Mouse (Mus musculus) limb, embryonic 13.5 days (tissue): ENCODE measurements around the gene 4930516K23Rik. TPM values are rescaled to one million over a fixed set of nuclear protein-coding genes. Genes with fewer than 3 reads are reported as not detected.

Experiments
- ATAC-seq: fragments of 200-750 bp; cut with Nextera tagmentation; 2 replicates; pipeline ENCODE4 v1.8.0; 2017; ENCODE audit warnings: low read depth, moderate number of reproducible peaks, moderate TSS enrichment; ENCODE audit not compliant: low FRiP score
- H3K27ac ChIP-seq: fragments of 300-500 bp; sonication (generic); 2 replicates; pipeline ENCODE4 v1.5.1; 2015; ENCODE audit warnings: inconsistent platforms, mild to moderate bottlenecking, moderate library complexity
- H3K27me3 ChIP-seq: fragments of 300-500 bp; sonication (generic); 2 replicates; pipeline ENCODE4 v1.6.1; 2015; ENCODE audit warnings: mild to moderate bottlenecking, inconsistent platforms
- H3K36me3 ChIP-seq: fragments of 300-500 bp; sonication (generic); 2 replicates; pipeline ENCODE4 v1.6.1; 2015; ENCODE audit warnings: inconsistent platforms, mild to moderate bottlenecking, moderate library complexity
- H3K4me1 ChIP-seq: fragments of 300-500 bp; sonication (generic); 2 replicates; pipeline ENCODE4 v1.6.1; 2015; ENCODE audit warnings: inconsistent platforms
- H3K4me2 ChIP-seq: fragments of 300-500 bp; sonication (generic); replicated peaks from 2 replicates; pipeline ENCODE4 v1.6.1; 2015; ENCODE audit warnings: inconsistent platforms, mild to moderate bottlenecking, moderate library complexity
- H3K4me3 ChIP-seq: fragments of 300-500 bp; sonication (generic); 2 replicates; pipeline ENCODE4 v1.5.1; 2015; ENCODE audit warnings: moderate library complexity, mild to moderate bottlenecking, inconsistent platforms
- H3K9ac ChIP-seq: fragments of 300-500 bp; sonication (generic); 2 replicates; pipeline ENCODE4 v1.6.1; 2015; ENCODE audit warnings: mild to moderate bottlenecking, inconsistent platforms
- H3K9me3 ChIP-seq: fragments of 300-500 bp; sonication (generic); 2 replicates; pipeline ENCODE4 v1.6.1; 2016; ENCODE audit warnings: inconsistent platforms
- WGBS: fragments of 180-500 bp; shearing (Covaris S2); methylation state at CpG from one replicate; pipeline ENCODE4 v1.1.7; 2015; 5-methylcytosine and 5-hydroxymethylcytosine counted together
- polyA plus RNA-seq: library from polyadenylated mRNA; unstranded; fragments of >200 nt; fragmentation: Nextera tagmentation; extraction: Ambion mirVana; gene quantifications from 2 replicates; pipeline ENCODE4 v1.2.1, GENCODE M21; 2015

4930516K23Rik gene
- not detected in 2 replicates for polyA plus RNA-seq

- Histone ChIP-seq H3K9me3 (no peaks in the 10 kb centered on the region), H3K27ac (no peak within 1 kb of the TSS), H3K36me3 (no peaks in the 10 kb centered on the region), H3K9ac (no peak within 1 kb of the TSS), H3K4me1 (no peaks in the 10 kb centered on the region), H3K4me3 (no peak within 1 kb of the TSS), H3K4me2 (no peak within 1 kb of the TSS), H3K27me3 (no peaks in the 10 kb centered on the region)
- ATAC-seq: no peak
- 46% methylated on average over 2 of the region's 2 CpGs for WGBS
Measured at GRCm38 (mm10) chr7:104061345-104061744, at the start of gene 4930516K23Rik. Gene 4930516K23Rik (minus strand): TSS chr7:104061445.

GRCm38 (mm10) chr7:104104757-104104972 is 43.4 kb upstream of the 4930516K23Rik start, which contains the start of gene Olfr646:
Gene Olfr646 (plus strand): TSS chr7:104104873.
- ATAC-seq: no peak
- Histone ChIP-seq H3K27me3 (no peaks in the 10 kb centered on the region), H3K9me3 (0 out of 2 replicates have a peak, but pooled peaks cover 4% of the 10 kb centered on the region), H3K4me1 (no peaks in the 10 kb centered on the region), H3K36me3 (no peaks in the 10 kb centered on the region), H3K9ac (no peak within 1 kb of the TSS), H3K4me3 (no peak within 1 kb of the TSS), H3K4me2 (no peak within 1 kb of the TSS), H3K27ac (no peak within 1 kb of the TSS)

GRCm38 (mm10) chr7:104103913-104104756 is 42.9 kb upstream of the 4930516K23Rik start:
- Histone ChIP-seq H3K9ac (no peak overlapping the region), H3K4me1 (no peaks in the 10 kb centered on the region), H3K4me3 (no peak overlapping the region), H3K4me2 (no peak overlapping the region), H3K9me3 (0 out of 2 replicates have a peak, but pooled peaks cover 4% of the 10 kb centered on the region), H3K27ac (no peak overlapping the region), H3K36me3 (no peaks in the 10 kb centered on the region), H3K27me3 (no peaks in the 10 kb centered on the region)
- 50% methylated on average over 4 of the region's 4 CpGs for WGBS
- no peak for ATAC-seq

GRCm38 (mm10) chr7:104085365-104085764 is 24.1 kb upstream of the 4930516K23Rik start, which contains the start of gene Olfr645:
Gene Olfr645 (minus strand): TSS chr7:104085465.
- no peak within 1 kb of the TSS for H3K27ac ChIP-seq
- WGBS: 60% methylated on average over 1 of the region's 1 CpGs
- no peaks in the 10 kb centered on the region for H3K36me3 ChIP-seq
- H3K27me3 ChIP-seq: no peaks in the 10 kb centered on the region
- no peaks in the 10 kb centered on the region for H3K9me3 ChIP-seq
- no peaks in the 10 kb centered on the region for H3K4me1 ChIP-seq
- H3K4me3 ChIP-seq: no peak within 1 kb of the TSS
- ATAC-seq: no peak
- H3K4me2 ChIP-seq: no peak within 1 kb of the TSS
- H3K9ac ChIP-seq: no peak within 1 kb of the TSS

- WGBS: 76% methylated on average over 2 of the region's 2 CpGs
Measured at GRCm38 (mm10) chr7:104071769-104072168, 10.5 kb upstream of the 4930516K23Rik start, which contains the start of gene Olfr644. Gene Olfr644 (minus strand): TSS chr7:104071869.

GRCm38 (mm10) chr7:104059215-104059614 is 2.0 kb downstream of the 4930516K23Rik start:
- no peaks in the 10 kb centered on the region for H3K36me3 ChIP-seq
- H3K9ac ChIP-seq: no peak overlapping the region
- H3K9me3 ChIP-seq: no peaks in the 10 kb centered on the region
- H3K27me3 ChIP-seq: no peaks in the 10 kb centered on the region
- H3K27ac ChIP-seq: no peak overlapping the region
- no peak for ATAC-seq
- no peak overlapping the region for H3K4me3 ChIP-seq
- 91% methylated on average over 1 of the region's 1 CpGs for WGBS
- H3K4me1 ChIP-seq: no peaks in the 10 kb centered on the region
- H3K4me2 ChIP-seq: no peak overlapping the region

More at GRCm38 (mm10) chr7:104071769-104072168, 10.5 kb upstream of the 4930516K23Rik start, which contains the start of gene Olfr644:
- no peak for ATAC-seq
- no peak within 1 kb of the TSS for H3K4me2 ChIP-seq
- H3K27me3 ChIP-seq: no peaks in the 10 kb centered on the region
- no peak within 1 kb of the TSS for H3K4me3 ChIP-seq
- no peaks in the 10 kb centered on the region for H3K4me1 ChIP-seq
- no peak within 1 kb of the TSS for H3K9ac ChIP-seq
- H3K36me3 ChIP-seq: no peaks in the 10 kb centered on the region
- H3K27ac ChIP-seq: no peak within 1 kb of the TSS
- no peaks in the 10 kb centered on the region for H3K9me3 ChIP-seq

GRCm38 (mm10) chr7:104052566-104052965 is 8.7 kb downstream of the 4930516K23Rik start, which contains the start of gene Olfr642:
Gene Olfr642 (minus strand): TSS chr7:104052666.
- H3K9ac ChIP-seq: no peak within 1 kb of the TSS
- H3K4me2 ChIP-seq: no peak within 1 kb of the TSS
- H3K9me3 ChIP-seq: no peaks in the 10 kb centered on the region
- no peak within 1 kb of the TSS for H3K4me3 ChIP-seq
- H3K36me3 ChIP-seq: no peaks in the 10 kb centered on the region
- WGBS: 61% methylated on average over 1 of the region's 1 CpGs
- H3K27me3 ChIP-seq: no peaks in the 10 kb centered on the region
- no peak for ATAC-seq
- no peaks in the 10 kb centered on the region for H3K4me1 ChIP-seq
- no peak within 1 kb of the TSS for H3K27ac ChIP-seq

GRCm38 (mm10) chr7:104050745-104051144 is 10.5 kb downstream of the 4930516K23Rik start:
- H3K4me3 ChIP-seq: no peak overlapping the region
- no peaks in the 10 kb centered on the region for H3K4me1 ChIP-seq
- H3K9ac ChIP-seq: no peak overlapping the region
- no peak for ATAC-seq
- H3K27ac ChIP-seq: no peak overlapping the region
- H3K36me3 ChIP-seq: no peaks in the 10 kb centered on the region
- H3K9me3 ChIP-seq: no peaks in the 10 kb centered on the region
- H3K27me3 ChIP-seq: no peaks in the 10 kb centered on the region
- H3K4me2 ChIP-seq: no peak overlapping the region
- WGBS: 85% methylated on average over 4 of the region's 4 CpGs

GRCm38 (mm10) chr7:104035145-104035544 is 26.1 kb downstream of the 4930516K23Rik start, which contains the start of gene Olfr641:
Gene Olfr641 (plus strand): TSS chr7:104035445.
- WGBS: 75% methylated on average over 1 of the region's 1 CpGs
- no peak for ATAC-seq
- no peak within 1 kb of the TSS for H3K4me2 ChIP-seq

GRCm38 (mm10) chr7:104026978-104027377 is 34.3 kb downstream of the 4930516K23Rik start:
- H3K36me3 ChIP-seq: no peaks in the 10 kb centered on the region
- H3K4me2 ChIP-seq: no peak overlapping the region
- H3K27ac ChIP-seq: no peak overlapping the region
- H3K4me1 ChIP-seq: no peaks in the 10 kb centered on the region
- H3K9ac ChIP-seq: no peak overlapping the region
- no peak overlapping the region for H3K4me3 ChIP-seq
- H3K27me3 ChIP-seq: no peaks in the 10 kb centered on the region
- 79% methylated on average over 3 of the region's 3 CpGs for WGBS
- H3K9me3 ChIP-seq: no peaks in the 10 kb centered on the region
- ATAC-seq: no peak

More at GRCm38 (mm10) chr7:104035145-104035544, 26.1 kb downstream of the 4930516K23Rik start, which contains the start of gene Olfr641:
- no peaks in the 10 kb centered on the region for H3K4me1 ChIP-seq
- no peaks in the 10 kb centered on the region for H3K9me3 ChIP-seq
- no peak within 1 kb of the TSS for H3K27ac ChIP-seq
- no peak within 1 kb of the TSS for H3K4me3 ChIP-seq
- H3K27me3 ChIP-seq: no peaks in the 10 kb centered on the region
- H3K36me3 ChIP-seq: no peaks in the 10 kb centered on the region
- no peak within 1 kb of the TSS for H3K9ac ChIP-seq

- no peaks in the 10 kb centered on the region for H3K27me3 ChIP-seq
- no peaks in the 10 kb centered on the region for H3K36me3 ChIP-seq
Measured at GRCm38 (mm10) chr7:104025473-104025872, 35.8 kb downstream of the 4930516K23Rik start, which contains the start of gene Olfr640. Gene Olfr640 (minus strand): TSS chr7:104025573.

GRCm38 (mm10) chr7:104021651-104022050 is 39.6 kb downstream of the 4930516K23Rik start:
- Histone ChIP-seq H3K27ac (no peak overlapping the region), H3K27me3 (no peaks in the 10 kb centered on the region), H3K9me3 (no peaks in the 10 kb centered on the region), H3K9ac (no peak overlapping the region), H3K36me3 (no peaks in the 10 kb centered on the region), H3K4me3 (no peak overlapping the region), H3K4me2 (no peak overlapping the region), H3K4me1 (no peaks in the 10 kb centered on the region)
- WGBS: 90% methylated on average over 6 of the region's 6 CpGs
- ATAC-seq: no peak

More at GRCm38 (mm10) chr7:104025473-104025872, 35.8 kb downstream of the 4930516K23Rik start, which contains the start of gene Olfr640:
- H3K4me2 ChIP-seq: no peak within 1 kb of the TSS
- H3K4me1 ChIP-seq: no peaks in the 10 kb centered on the region
- H3K9ac ChIP-seq: no peak within 1 kb of the TSS
- 82% methylated on average over 6 of the region's 6 CpGs for WGBS
- H3K4me3 ChIP-seq: no peak within 1 kb of the TSS
- no peak within 1 kb of the TSS for H3K27ac ChIP-seq
- no peaks in the 10 kb centered on the region for H3K9me3 ChIP-seq
- no peak for ATAC-seq
